Mouse (Mus musculus) midbrain, embryonic 13.5 days (tissue): ENCODE data around the gene Fhad1. TPM values are rescaled to one million over a fixed set of nuclear protein-coding genes. Genes with fewer than 3 reads are reported as not detected.
"Not testable (repeated sequence)": the region's sequence is repeated elsewhere in the genome, so short reads cannot be mapped to it uniquely, and the experiment has no call there.

ENCODE experiments used
- ATAC-seq: fragments of 200-750 bp; cut with Nextera tagmentation; 2 replicates; pipeline ENCODE4 v1.8.0; 2017; ENCODE audit warnings: mild to moderate bottlenecking, moderate TSS enrichment, moderate library complexity
- H3K27ac ChIP-seq: fragments of 300-500 bp; sonication (generic); 2 replicates; pipeline ENCODE4 v1.5.1; 2015; ENCODE audit warnings: inconsistent platforms, mild to moderate bottlenecking, moderate library complexity
- H3K27me3 ChIP-seq: fragments of 300-500 bp; sonication (generic); 2 replicates; pipeline ENCODE4 v1.6.1; 2015; ENCODE audit warnings: mild to moderate bottlenecking, inconsistent platforms
- H3K36me3 ChIP-seq: fragments of 300-500 bp; sonication (generic); 2 replicates; pipeline ENCODE4 v1.6.1; 2015; ENCODE audit warnings: mild to moderate bottlenecking, inconsistent platforms
- H3K4me1 ChIP-seq: fragments of 300-500 bp; sonication (generic); replicated peaks from 2 replicates; pipeline ENCODE4 v1.6.1; 2015; ENCODE audit warnings: inconsistent platforms
- H3K4me2 ChIP-seq: fragments of 300-500 bp; sonication (generic); replicated peaks from 2 replicates; pipeline ENCODE4 v1.6.1; 2015; ENCODE audit warnings: moderate library complexity, mild to moderate bottlenecking, inconsistent platforms
- H3K4me3 ChIP-seq: fragments of 300-500 bp; sonication (generic); replicated peaks from 2 replicates; pipeline ENCODE4 v1.5.1; 2015; ENCODE audit warnings: mild to moderate bottlenecking, inconsistent platforms
- H3K9ac ChIP-seq: fragments of 300-500 bp; sonication (generic); replicated peaks from 2 replicates; pipeline ENCODE4 v1.6.1; 2015; ENCODE audit warnings: mild to moderate bottlenecking, inconsistent platforms
- H3K9me3 ChIP-seq: fragments of 300-500 bp; sonication (generic); 2 replicates; pipeline ENCODE4 v1.6.1; 2016; ENCODE audit warnings: mild to moderate bottlenecking, inconsistent platforms
- WGBS: fragments of 180-500 bp; shearing (Covaris S2); methylation state at CpG from one replicate; pipeline ENCODE4 v1.1.7; 2015; 5-methylcytosine and 5-hydroxymethylcytosine counted together
- polyA plus RNA-seq: library from polyadenylated mRNA; unstranded; fragments of >200 nt; fragmentation: Nextera tagmentation; extraction: Ambion mirVana; gene quantifications from 2 replicates; pipeline ENCODE4 v1.2.1, GENCODE M21; 2015

The Fhad1 gene
- polyA plus RNA-seq, 1 experiment from 2014 or later: 3.4 TPM

DNA sequence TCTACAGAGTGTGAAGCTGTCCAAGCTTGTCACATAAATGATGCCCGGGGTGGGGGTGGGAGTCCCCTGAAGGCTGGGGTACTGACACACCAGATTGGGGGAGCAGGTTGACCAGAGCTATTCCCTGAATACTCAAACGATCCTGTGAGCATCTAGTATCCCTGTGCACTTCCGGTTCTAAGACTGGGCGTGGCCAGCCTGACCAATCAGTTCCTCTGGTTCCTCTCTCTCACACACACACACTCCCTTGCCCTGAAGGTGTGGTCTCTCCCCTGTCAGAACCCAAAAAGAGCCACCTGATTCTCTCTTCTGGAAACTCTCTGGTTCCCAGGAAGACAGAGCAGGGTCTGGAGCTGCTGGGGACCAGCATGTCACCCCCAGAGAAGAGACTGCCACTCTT is 38.4 kb upstream of the Fhad1 start:
- Histone ChIP-seq H3K27ac (no peak overlapping the region), H3K27me3 (no peaks in the 10 kb centered on the region), H3K4me1 (0 out of 2 replicates have a peak, but pooled peaks cover 4% of the 10 kb centered on the region), H3K4me2 (no peak overlapping the region), H3K4me3 (no peak overlapping the region), H3K9ac (no peak overlapping the region), H3K36me3 (no peaks in the 10 kb centered on the region), H3K9me3 (no peaks in the 10 kb centered on the region)
- WGBS: 74% methylated on average over 4 of the region's 4 CpGs
- no peak for ATAC-seq

- Histone ChIP-seq H3K4me2 (no peak overlapping the region), H3K9ac (no peak overlapping the region), H3K27me3 (no peaks in the 10 kb centered on the region), H3K9me3 (no peaks in the 10 kb centered on the region), H3K4me1 (0 out of 2 replicates have a peak, but pooled peaks cover 3% of the 10 kb centered on the region), H3K36me3 (no peaks in the 10 kb centered on the region), H3K4me3 (no peak overlapping the region), H3K27ac (no peak overlapping the region)
- no peak for ATAC-seq
- WGBS: 63% methylated on average over 22 of the region's 22 CpGs
Measured at GRCm38 (mm10) chr4:142052391-142053132, 37.7 kb upstream of the Fhad1 start.

DNA sequence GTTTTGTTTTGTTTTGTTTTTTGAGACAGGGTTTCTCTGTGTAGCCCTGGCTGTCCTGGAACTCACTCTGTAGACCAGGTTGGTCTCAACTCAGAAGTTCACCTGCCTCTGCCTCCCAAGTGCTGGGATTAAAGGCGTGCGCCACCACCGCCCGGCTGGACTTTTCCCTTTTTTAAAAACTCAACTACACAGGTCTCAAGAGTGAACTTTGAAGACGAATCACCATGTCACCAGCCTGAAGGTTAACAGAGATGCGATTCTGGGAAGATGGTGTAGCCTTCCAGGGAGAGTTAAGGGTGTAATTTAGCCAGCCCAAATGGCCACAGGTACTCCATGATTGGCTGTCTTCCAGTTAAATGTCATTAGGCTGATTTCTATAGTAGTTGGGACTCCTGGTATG is 37.0 kb upstream of the Fhad1 start:
- not testable (repeated sequence) for ATAC-seq, H3K4me3 ChIP-seq, H3K9me3 ChIP-seq, H3K4me1 ChIP-seq, H3K9ac ChIP-seq, H3K27ac ChIP-seq, H3K27me3 ChIP-seq, H3K36me3 ChIP-seq, H3K4me2 ChIP-seq
- WGBS: 94% methylated on average over 6 of the region's 6 CpGs

GRCm38 (mm10) chr4:142049963-142050362 is 35.1 kb upstream of the Fhad1 start:
- ATAC-seq: no peak
- no peak overlapping the region for H3K4me2 ChIP-seq
- 93% methylated on average over 5 of the region's 5 CpGs for WGBS

DNA sequence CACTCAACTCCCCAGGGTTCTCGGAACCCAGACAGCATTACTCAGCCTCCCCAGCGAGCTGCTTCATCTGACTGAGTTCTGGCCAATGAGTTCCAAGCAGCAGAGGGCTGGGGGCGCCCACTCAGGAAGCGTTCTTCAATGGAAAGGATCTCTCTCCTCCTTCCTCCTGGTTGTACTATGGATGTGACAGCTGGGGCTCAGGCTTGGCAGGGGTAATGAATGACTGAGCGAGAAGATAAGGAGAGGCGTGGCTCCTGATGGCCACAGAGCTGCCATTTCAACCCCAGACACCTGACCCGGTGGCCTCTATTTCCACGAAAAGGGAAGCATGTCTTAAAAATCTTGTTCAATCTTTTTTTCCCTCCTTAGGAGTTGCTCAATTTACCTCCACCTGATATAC is 33.5 kb upstream of the Fhad1 start:
- Histone ChIP-seq H3K4me3 (no peak overlapping the region), H3K27ac (no peak overlapping the region), H3K4me1 (no peaks in the 10 kb centered on the region), H3K27me3 (no peaks in the 10 kb centered on the region; the same call in 1 of the 2 replicates), H3K9ac (no peak overlapping the region), H3K9me3 (no peaks in the 10 kb centered on the region), H3K36me3 (no peaks in the 10 kb centered on the region), H3K4me2 (no peak overlapping the region)
- WGBS: 75% methylated on average over 8 of the region's 8 CpGs
- no peak for ATAC-seq

More at GRCm38 (mm10) chr4:142049963-142050362, 35.1 kb upstream of the Fhad1 start:
- H3K27ac ChIP-seq: no peak overlapping the region
- no peaks in the 10 kb centered on the region for H3K4me1 ChIP-seq
- H3K36me3 ChIP-seq: no peaks in the 10 kb centered on the region
- H3K27me3 ChIP-seq: no peaks in the 10 kb centered on the region
- no peak overlapping the region for H3K4me3 ChIP-seq
- no peaks in the 10 kb centered on the region for H3K9me3 ChIP-seq
- H3K9ac ChIP-seq: no peak overlapping the region

DNA sequence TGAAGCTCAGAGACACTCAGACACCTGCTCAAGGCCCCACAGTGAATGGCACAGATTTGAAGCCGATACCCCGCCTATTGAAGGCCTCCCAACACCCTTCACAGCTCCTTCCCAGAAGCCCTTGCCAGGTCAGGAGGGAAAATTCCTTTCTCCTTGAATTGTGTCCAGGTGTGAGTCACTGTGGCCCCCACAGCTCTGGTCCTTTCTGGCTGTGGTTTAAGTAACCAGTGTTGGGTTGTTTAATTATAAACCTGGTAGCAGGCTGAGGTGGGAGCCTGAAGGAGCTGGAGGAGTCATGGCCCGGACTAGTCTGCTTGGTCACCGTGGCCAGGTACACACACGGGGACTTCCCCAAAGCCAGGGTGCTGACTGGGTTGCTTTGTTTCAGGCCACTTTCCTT is 32.1 kb upstream of the Fhad1 start:
- no peaks in the 10 kb centered on the region; the same call in 1 of the 2 replicates for H3K27me3 ChIP-seq

GRCm38 (mm10) chr4:142046496-142046895 is 31.6 kb upstream of the Fhad1 start:
- Histone ChIP-seq H3K9ac (no peak overlapping the region), H3K27me3 (no peaks in the 10 kb centered on the region; the same call in 1 of the 2 replicates), H3K4me2 (no peak overlapping the region), H3K4me1 (no peaks in the 10 kb centered on the region), H3K4me3 (no peak overlapping the region), H3K9me3 (no peaks in the 10 kb centered on the region), H3K27ac (no peak overlapping the region), H3K36me3 (no peaks in the 10 kb centered on the region)
- no peak for ATAC-seq
- 83% methylated on average over 7 of the region's 7 CpGs for WGBS

More for the DNA sequence above, 32.1 kb upstream of the Fhad1 start:
- WGBS: 89% methylated on average over 5 of the region's 5 CpGs
- H3K4me3 ChIP-seq: no peak overlapping the region
- H3K9ac ChIP-seq: no peak overlapping the region
- no peaks in the 10 kb centered on the region for H3K9me3 ChIP-seq
- H3K27ac ChIP-seq: no peak overlapping the region
- H3K4me1 ChIP-seq: no peaks in the 10 kb centered on the region
- ATAC-seq: no peak
- no peaks in the 10 kb centered on the region for H3K36me3 ChIP-seq
- no peak overlapping the region for H3K4me2 ChIP-seq

DNA sequence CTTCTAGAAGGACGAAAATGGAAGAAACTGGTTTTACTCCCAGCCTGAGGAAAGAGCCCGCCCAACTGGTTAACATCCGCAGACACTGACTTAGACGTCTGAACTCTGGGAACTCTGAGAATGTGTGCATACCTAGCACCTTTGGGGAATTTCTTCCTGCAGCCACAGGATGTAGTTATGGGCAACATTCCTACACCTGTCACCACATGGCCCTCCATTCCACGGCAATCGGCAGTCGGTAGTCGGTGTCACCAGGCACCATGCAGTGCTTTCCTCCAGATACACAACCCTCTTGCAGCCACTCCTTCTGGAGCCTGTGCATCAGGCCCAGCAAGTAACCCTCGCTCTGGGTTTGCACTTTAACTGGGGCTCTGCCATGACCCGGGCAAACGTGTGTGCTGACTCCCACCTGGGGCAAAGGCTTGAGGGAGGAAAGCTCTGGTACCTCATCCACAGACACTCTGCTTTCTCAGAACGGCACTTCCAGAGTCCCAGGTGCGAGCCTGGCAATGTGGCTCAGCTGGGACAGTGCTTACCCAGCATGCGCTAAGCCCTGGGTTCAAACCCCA is 30.8 kb upstream of the Fhad1 start:
- H3K4me1 ChIP-seq: no peaks in the 10 kb centered on the region
- no peak overlapping the region for H3K4me3 ChIP-seq
- no peaks in the 10 kb centered on the region for H3K9me3 ChIP-seq
- H3K9ac ChIP-seq: no peak overlapping the region
- H3K27me3 ChIP-seq: no peaks in the 10 kb centered on the region; the same call in 1 of the 2 replicates
- no peak overlapping the region for H3K4me2 ChIP-seq
- ATAC-seq: no peak
- WGBS: 84% methylated on average over 14 of the region's 14 CpGs
- no peaks in the 10 kb centered on the region for H3K36me3 ChIP-seq
- no peak overlapping the region for H3K27ac ChIP-seq

- ATAC-seq: no peak
- Histone ChIP-seq H3K27me3 (no peaks in the 10 kb centered on the region; the same call in 1 of the 2 replicates), H3K36me3 (no peaks in the 10 kb centered on the region), H3K9ac (no peak overlapping the region), H3K4me3 (no peak overlapping the region), H3K9me3 (no peaks in the 10 kb centered on the region), H3K4me1 (no peaks in the 10 kb centered on the region), H3K27ac (no peak overlapping the region), H3K4me2 (no peak overlapping the region)
- WGBS: 79% methylated on average over 12 of the region's 12 CpGs
Measured at GRCm38 (mm10) chr4:142044452-142044851, 29.6 kb upstream of the Fhad1 start.

DNA sequence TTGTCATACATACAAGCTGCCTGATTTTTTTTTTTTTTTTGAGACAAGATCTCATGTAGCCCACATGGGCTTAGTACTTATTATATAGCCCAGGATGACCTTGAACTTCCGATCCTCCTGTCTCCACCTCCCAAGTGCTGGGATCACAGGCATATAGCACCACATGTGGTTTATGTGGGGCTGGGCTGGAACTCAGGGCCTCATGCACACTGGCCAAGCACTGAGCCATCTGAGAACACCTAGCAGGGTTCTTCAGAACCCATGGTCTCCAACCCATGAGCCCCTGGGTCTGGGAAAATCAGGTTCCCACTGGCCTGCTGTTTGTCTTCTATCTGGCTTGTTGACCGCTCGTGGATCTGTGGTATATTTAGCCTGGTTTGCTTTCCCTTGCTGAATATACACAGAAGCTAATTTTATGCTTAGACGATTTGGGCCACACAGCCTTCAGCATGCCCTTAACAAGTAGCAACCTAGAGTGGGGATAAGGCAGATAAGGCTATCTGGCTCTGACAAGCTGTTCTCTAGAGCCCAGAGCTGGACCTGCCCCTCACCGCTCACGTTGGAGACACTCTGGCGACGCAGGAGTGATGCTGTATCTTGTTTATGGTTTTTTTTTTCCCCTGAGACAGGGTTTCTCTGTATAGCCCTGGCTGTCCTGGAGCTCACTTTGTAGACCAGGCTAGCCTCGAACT is 24.9 kb upstream of the Fhad1 start:
- ATAC-seq: no peak
- Histone ChIP-seq H3K36me3 (no peaks in the 10 kb centered on the region), H3K27ac (no peak overlapping the region), H3K4me1 (no peaks in the 10 kb centered on the region), H3K4me3 (no peak overlapping the region), H3K27me3 (no peaks in the 10 kb centered on the region; the same call in 1 of the 2 replicates), H3K4me2 (no peak overlapping the region), H3K9ac (no peak overlapping the region), H3K9me3 (no peaks in the 10 kb centered on the region)
- WGBS: 91% methylated on average over 9 of the region's 9 CpGs

DNA sequence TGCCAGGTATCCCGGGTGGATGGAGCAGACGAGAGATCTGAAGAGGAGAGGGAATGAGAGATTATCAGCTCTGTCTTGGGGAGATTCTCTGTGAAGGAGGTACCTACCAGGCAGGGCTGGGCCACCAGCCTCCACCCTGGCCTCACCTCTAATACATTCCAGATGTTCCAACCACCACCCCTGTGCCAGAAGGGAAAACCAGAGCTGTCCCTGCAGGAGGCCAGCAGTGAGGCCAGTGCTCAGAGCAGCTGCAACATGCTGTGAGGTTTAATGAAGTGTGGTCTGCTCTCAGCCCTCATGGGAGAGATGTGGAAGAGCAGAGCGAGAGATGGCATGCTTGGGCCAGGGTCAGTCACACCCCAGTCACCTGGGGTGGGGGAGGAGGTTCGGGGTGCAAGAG is 23.0 kb upstream of the Fhad1 start:
- Histone ChIP-seq H3K27me3 (no peaks in the 10 kb centered on the region), H3K4me3 (no peak overlapping the region), H3K36me3 (no peaks in the 10 kb centered on the region), H3K9ac (no peak overlapping the region), H3K9me3 (no peaks in the 10 kb centered on the region), H3K4me2 (no peak overlapping the region), H3K27ac (no peak overlapping the region), H3K4me1 (no peaks in the 10 kb centered on the region)
- no peak for ATAC-seq
- WGBS: 62% methylated on average over 4 of the region's 4 CpGs

- Histone ChIP-seq H3K27ac (no peak overlapping the region), H3K9ac (no peak overlapping the region), H3K4me2 (no peak overlapping the region), H3K4me3 (no peak overlapping the region), H3K4me1 (no peaks in the 10 kb centered on the region), H3K36me3 (no peaks in the 10 kb centered on the region), H3K9me3 (no peaks in the 10 kb centered on the region), H3K27me3 (no peaks in the 10 kb centered on the region)
- 86% methylated on average over 13 of the region's 13 CpGs for WGBS
- no peak for ATAC-seq
Measured at GRCm38 (mm10) chr4:142028533-142028932, 13.7 kb upstream of the Fhad1 start.
